Mouse (Mus musculus) c-Kit-positive CD71-negative TER-119-negative erythroid progenitor cells, embryonic 14.5 days (primary cell): ENCODE data around the gene Hsf4.
A peak's percentile ranks its signal among the peaks of the same experiment; 100 is the strongest.
"Not testable (repeated sequence)": the region's sequence is repeated elsewhere in the genome, so short reads cannot be mapped to it uniquely, and the experiment has no call there.

Experiments used
- DNase-seq: peaks from one replicate; pipeline ENCODE4 v3.0.0-alpha.2; 2013; ENCODE audit warnings: low read depth

Hsf4 gene

GRCm38 (mm10) chr8:105269461-105269947 is at the start of gene Hsf4:
TSS of gene Hsf4 (plus strand) at chr8:105269801.
- DNase-seq = no peak

- no peak for DNase-seq
Measured at GRCm38 (mm10) chr8:105223850-105224249, 45.8 kb upstream of the Hsf4 start.

- peak; percentile 92 for DNase-seq
Measured at GRCm38 (mm10) chr8:105224413-105225271, 45.0 kb upstream of the Hsf4 start, which contains the start of gene D230025D16Rik. TSS of gene D230025D16Rik (plus strand) at chr8:105225145.

GRCm38 (mm10) chr8:105225272-105225593 is 44.4 kb upstream of the Hsf4 start:
- no peak for DNase-seq

GRCm38 (mm10) chr8:105225917-105226316 is 43.7 kb upstream of the Hsf4 start:
- DNase-seq = no peak

- DNase-seq = no peak
Measured at GRCm38 (mm10) chr8:105231503-105232320, 37.9 kb upstream of the Hsf4 start.

GRCm38 (mm10) chr8:105232321-105232693 is 37.3 kb upstream of the Hsf4 start:
- DNase-seq = not testable (repeated sequence)

- DNase-seq = no peak
Measured at GRCm38 (mm10) chr8:105233126-105233935, 36.3 kb upstream of the Hsf4 start.

GRCm38 (mm10) chr8:105235206-105235605 is 34.4 kb upstream of the Hsf4 start:
- DNase-seq = no peak

- DNase-seq = no peak
Measured at GRCm38 (mm10) chr8:105237442-105238142, 32.0 kb upstream of the Hsf4 start.

GRCm38 (mm10) chr8:105241016-105241415 is 28.6 kb upstream of the Hsf4 start:
- DNase-seq = no peak

- no peak for DNase-seq
Measured at GRCm38 (mm10) chr8:105251954-105252353, 17.6 kb upstream of the Hsf4 start.

GRCm38 (mm10) chr8:105252680-105253537 is 16.7 kb upstream of the Hsf4 start:
- DNase-seq = no peak

GRCm38 (mm10) chr8:105253766-105254151 is 15.8 kb upstream of the Hsf4 start:
- no peak for DNase-seq

- DNase-seq = peak; percentile 84
Measured at GRCm38 (mm10) chr8:105254152-105254965, 15.2 kb upstream of the Hsf4 start.

- DNase-seq = no peak
Measured at GRCm38 (mm10) chr8:105254966-105255350, 14.6 kb upstream of the Hsf4 start, which contains the start of gene B3gnt9. TSS of gene B3gnt9 (minus strand) at chr8:105255153.

- no peak for DNase-seq
Measured at GRCm38 (mm10) chr8:105257318-105258114, 12.1 kb upstream of the Hsf4 start.

- no peak for DNase-seq
Measured at GRCm38 (mm10) chr8:105258911-105259720, 10.5 kb upstream of the Hsf4 start.
